Mouse (Mus musculus): ENCODE data around the gene Srpx2. TPM values are rescaled to one million over a fixed set of nuclear protein-coding genes. Genes with fewer than 3 reads are reported as not detected.

The Srpx2 gene
- 3.1 and 6.1 TPM in 2 replicates for polyA plus RNA-seq (2012; rRNA removed)

- no peak for TF ChIP-seq CTCF (IDR thresholded peaks at IDR 0.05; ENCODE audit: extremely low read depth, insufficient read length, insufficient replicate concordance, low read depth, low read length)
- peak within 1 kb of the TSS; percentile 21; the same call in 1 of the 2 replicates for H3K4me3 ChIP-seq (ENCODE audit: low read depth, low read length)
- 33% methylated on average over 3 of the region's 3 CpGs for WGBS
Measured at GRCm38 (mm10) chrX:133908261-133908660, at the start of gene Srpx2. Gene Srpx2, plus strand, starts transcription at chrX:133908426.

GRCm38 (mm10) chrX:133869743-133870142, 38.5 kb upstream of the Srpx2 start:
- Histone ChIP-seq H3K36me3 (ENCODE audit: control insufficient read depth, insufficient read depth, low read length) (no peaks in the 10 kb centered on the region), H3K27me3 (ENCODE audit: control insufficient read depth, insufficient read depth, low read length) (no peaks in the 10 kb centered on the region), H3K27ac (ENCODE audit: insufficient read depth, low read depth, low read length) (no peak overlapping the region), H3K4me1 (ENCODE audit: control insufficient read depth, insufficient read depth, insufficient read length, low read length) (no peaks in the 10 kb centered on the region), H3K4me3 (ENCODE audit: low read depth, low read length) (no peak overlapping the region)
- TF ChIP-seq POLR2A (IDR thresholded peaks at IDR 0.05; ENCODE audit: low read depth, low read length) (no peak), CTCF (IDR thresholded peaks at IDR 0.05; ENCODE audit: extremely low read depth, insufficient read length, insufficient replicate concordance, low read depth, low read length) (no peak)
- 67% methylated on average over 6 of the region's 6 CpGs for WGBS

More at GRCm38 (mm10) chrX:133908261-133908660, at the start of gene Srpx2:
- Histone ChIP-seq H3K27ac (ENCODE audit: insufficient read depth, low read depth, low read length) (no peak within 1 kb of the TSS), H3K27me3 (ENCODE audit: control insufficient read depth, insufficient read depth, low read length) (no peaks in the 10 kb centered on the region), H3K36me3 (ENCODE audit: control insufficient read depth, insufficient read depth, low read length) (no peaks in the 10 kb centered on the region), H3K4me1 (ENCODE audit: control insufficient read depth, insufficient read depth, insufficient read length, low read length) (no peaks in the 10 kb centered on the region)

- Histone ChIP-seq H3K36me3 (ENCODE audit: control insufficient read depth, insufficient read depth, low read length) (no peaks in the 10 kb centered on the region), H3K27ac (ENCODE audit: insufficient read depth, low read depth, low read length) (no peak overlapping the region), H3K27me3 (ENCODE audit: control insufficient read depth, insufficient read depth, low read length) (no peaks in the 10 kb centered on the region), H3K4me1 (ENCODE audit: control insufficient read depth, insufficient read depth, insufficient read length, low read length) (no peaks in the 10 kb centered on the region), H3K4me3 (ENCODE audit: low read depth, low read length) (no peak overlapping the region)
- no peak for TF ChIP-seq CTCF (IDR thresholded peaks at IDR 0.05; ENCODE audit: extremely low read depth, insufficient read length, insufficient replicate concordance, low read depth, low read length)
- TF ChIP-seq POLR2A (IDR thresholded peaks at IDR 0.05; ENCODE audit: low read depth, low read length) = no peak
- 73% methylated on average over 3 of the region's 3 CpGs for WGBS
Measured at GRCm38 (mm10) chrX:133887308-133887707, 20.9 kb upstream of the Srpx2 start.

GRCm38 (mm10) chrX:133888111-133888510, 20.1 kb upstream of the Srpx2 start:
- 89% methylated on average over 5 of the region's 5 CpGs for WGBS
- no peak overlapping the region for H3K27ac ChIP-seq (ENCODE audit: insufficient read depth, low read depth, low read length)
- TF ChIP-seq POLR2A (IDR thresholded peaks at IDR 0.05; ENCODE audit: low read depth, low read length) = no peak
- TF ChIP-seq CTCF (IDR thresholded peaks at IDR 0.05; ENCODE audit: extremely low read depth, insufficient read length, insufficient replicate concordance, low read depth, low read length) = no peak
- no peaks in the 10 kb centered on the region for H3K27me3 ChIP-seq (ENCODE audit: control insufficient read depth, insufficient read depth, low read length)
- H3K4me1 ChIP-seq (ENCODE audit: control insufficient read depth, insufficient read depth, insufficient read length, low read length) = no peaks in the 10 kb centered on the region
- H3K36me3 ChIP-seq (ENCODE audit: control insufficient read depth, insufficient read depth, low read length) = no peaks in the 10 kb centered on the region
- no peak overlapping the region for H3K4me3 ChIP-seq (ENCODE audit: low read depth, low read length)

GRCm38 (mm10) chrX:133898014-133898542, 10.1 kb upstream of the Srpx2 start, which contains the start of gene Tspan6:
Gene Tspan6, minus strand, starts transcription at chrX:133898429.
- no peaks in the 10 kb centered on the region for H3K27me3 ChIP-seq (ENCODE audit: control insufficient read depth, insufficient read depth, low read length)
- H3K4me3 ChIP-seq (ENCODE audit: low read depth, low read length) = peak within 1 kb of the TSS; percentile 65
- TF ChIP-seq CTCF (IDR thresholded peaks at IDR 0.05; ENCODE audit: extremely low read depth, insufficient read length, insufficient replicate concordance, low read depth, low read length) (no peak), POLR2A (IDR thresholded peaks at IDR 0.05; ENCODE audit: low read depth, low read length) (no peak)
- H3K36me3 ChIP-seq (ENCODE audit: control insufficient read depth, insufficient read depth, low read length) = no peaks in the 10 kb centered on the region
- H3K27ac ChIP-seq (ENCODE audit: insufficient read depth, low read depth, low read length) = no peak within 1 kb of the TSS
- no peaks in the 10 kb centered on the region for H3K4me1 ChIP-seq (ENCODE audit: control insufficient read depth, insufficient read depth, insufficient read length, low read length)
- 18% methylated on average over 33 of the region's 33 CpGs for WGBS

- Histone ChIP-seq H3K27ac (ENCODE audit: insufficient read depth, low read depth, low read length) (no peak overlapping the region), H3K4me1 (ENCODE audit: control insufficient read depth, insufficient read depth, insufficient read length, low read length) (no peaks in the 10 kb centered on the region), H3K27me3 (ENCODE audit: control insufficient read depth, insufficient read depth, low read length) (no peaks in the 10 kb centered on the region), H3K4me3 (ENCODE audit: low read depth, low read length) (no peak overlapping the region), H3K36me3 (ENCODE audit: control insufficient read depth, insufficient read depth, low read length) (no peaks in the 10 kb centered on the region)
- TF ChIP-seq CTCF (IDR thresholded peaks at IDR 0.05; ENCODE audit: extremely low read depth, insufficient read length, insufficient replicate concordance, low read depth, low read length) (no peak), POLR2A (IDR thresholded peaks at IDR 0.05; ENCODE audit: low read depth, low read length) (no peak)
- 52% methylated on average over 10 of the region's 10 CpGs for WGBS
Measured at GRCm38 (mm10) chrX:133911397-133912103, 3.3 kb downstream of the Srpx2 start.

- no peaks in the 10 kb centered on the region for H3K36me3 ChIP-seq (ENCODE audit: control insufficient read depth, insufficient read depth, low read length)
- no peak overlapping the region for H3K27ac ChIP-seq (ENCODE audit: insufficient read depth, low read depth, low read length)
- H3K4me3 ChIP-seq (ENCODE audit: low read depth, low read length) = no peak overlapping the region
- no peaks in the 10 kb centered on the region for H3K27me3 ChIP-seq (ENCODE audit: control insufficient read depth, insufficient read depth, low read length)
- no peaks in the 10 kb centered on the region for H3K4me1 ChIP-seq (ENCODE audit: control insufficient read depth, insufficient read depth, insufficient read length, low read length)
- no peak for TF ChIP-seq POLR2A (IDR thresholded peaks at IDR 0.05; ENCODE audit: low read depth, low read length)
- TF ChIP-seq CTCF (IDR thresholded peaks at IDR 0.05; ENCODE audit: extremely low read depth, insufficient read length, insufficient replicate concordance, low read depth, low read length) = no peak
- 86% methylated on average over 3 of the region's 3 CpGs for WGBS
Measured at GRCm38 (mm10) chrX:133913006-133913405, 4.8 kb downstream of the Srpx2 start.
